Mouse (Mus musculus) erythroblast, embryonic 14.5 days (primary cell): ENCODE data around the gene Prdm11.

ENCODE experiments used
- GATA1 ChIP-seq: IDR thresholded peaks from 2 replicates; pipeline ENCODE4 v1.6.1; 2012; ENCODE audit warnings: low read length, inconsistent platforms, mixed read lengths
- TAL1 ChIP-seq: IDR thresholded peaks from 3 replicates; pipeline ENCODE4 v1.6.1; 2012; ENCODE audit warnings: low read length, inconsistent platforms, mixed read lengths

DNA sequence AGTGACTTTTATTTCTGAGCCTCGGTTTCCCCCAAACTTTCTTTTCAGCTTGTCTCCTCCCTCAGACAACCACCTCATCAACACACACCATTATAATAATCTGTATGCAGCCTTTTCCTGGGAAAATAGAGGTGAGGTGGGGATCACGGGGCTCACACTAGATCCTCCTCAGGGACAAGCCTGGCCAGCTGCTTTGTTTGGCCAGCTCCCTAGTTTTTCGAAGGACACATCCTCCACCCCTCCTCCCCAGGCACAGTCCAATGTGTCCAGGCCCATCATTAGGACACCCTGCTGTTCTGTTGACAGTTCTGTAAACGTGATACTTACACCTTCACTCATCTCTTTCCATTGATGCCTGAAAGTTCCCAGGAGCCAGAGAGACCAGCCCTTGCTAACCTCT, 37.4 kb upstream of the Prdm11 start:
- TF ChIP-seq TAL1 (no peak), GATA1 (no peak)
